Mouse (Mus musculus): Measurements from ENCODE around the gene Prdm11. TPM values are rescaled to one million over a fixed set of nuclear protein-coding genes. Genes with fewer than 3 reads are reported as not detected.

Prdm11 gene
- polyA plus RNA-seq, 1 experiment, result 11.0 TPM

- Histone ChIP-seq H3K4me1 (ENCODE audit: control insufficient read depth, insufficient read depth, insufficient read length) (no peaks in the 10 kb centered on the region), H3K4me3 (ENCODE audit: extremely low read depth, insufficient read depth, insufficient read length) (no peak overlapping the region), H3K27me3 (ENCODE audit: control insufficient read depth, insufficient read depth, low read length) (no peaks in the 10 kb centered on the region), H3K27ac (ENCODE audit: insufficient read depth, low read length) (no peak overlapping the region), H3K36me3 (ENCODE audit: control insufficient read depth, insufficient read depth, low read length) (no peaks in the 10 kb centered on the region)
- 78% methylated on average over 7 of the region's 7 CpGs for WGBS
- no peak for DNase-seq (ENCODE audit: low read depth in 1 of 2, low spot score in 2 of 2)
- TF ChIP-seq CTCF (IDR thresholded peaks at IDR 0.05; ENCODE audit: extremely low read depth, insufficient read depth, insufficient read length, insufficient replicate concordance), result no peak
- no peak for TF ChIP-seq POLR2A (IDR thresholded peaks at IDR 0.05; ENCODE audit: low read depth, low read length)
These were observed 97.2 kb downstream of the Prdm11 start for GRCm38 (mm10) chr2:92948699-92949300.

- H3K4me3 ChIP-seq (ENCODE audit: extremely low read depth, insufficient read depth, insufficient read length), result no peak overlapping the region
- TF ChIP-seq POLR2A (IDR thresholded peaks at IDR 0.05; ENCODE audit: low read depth, low read length) (no peak), CTCF (IDR thresholded peaks at IDR 0.05; ENCODE audit: extremely low read depth, insufficient read depth, insufficient read length, insufficient replicate concordance) (no peak)
- no peaks in the 10 kb centered on the region for H3K36me3 ChIP-seq (ENCODE audit: control insufficient read depth, insufficient read depth, low read length)
- 12% methylated on average over 12 of the region's 12 CpGs for WGBS
- H3K4me1 ChIP-seq (ENCODE audit: control insufficient read depth, insufficient read depth, insufficient read length), result no peaks in the 10 kb centered on the region
- H3K27me3 ChIP-seq (ENCODE audit: control insufficient read depth, insufficient read depth, low read length), result no peaks in the 10 kb centered on the region
- H3K27ac ChIP-seq (ENCODE audit: insufficient read depth, low read length), result no peak overlapping the region
- DNase-seq (ENCODE audit: low read depth in 1 of 2, low spot score in 2 of 2), result no peak
These were observed 97.8 kb downstream of the Prdm11 start for GRCm38 (mm10) chr2:92947981-92948698.

- TF ChIP-seq POLR2A (IDR thresholded peaks at IDR 0.05; ENCODE audit: low read depth, low read length) (no peak), CTCF (IDR thresholded peaks at IDR 0.05; ENCODE audit: extremely low read depth, insufficient read depth, insufficient read length, insufficient replicate concordance) (no peak)
- Histone ChIP-seq H3K4me1 (ENCODE audit: control insufficient read depth, insufficient read depth, insufficient read length) (no peaks in the 10 kb centered on the region), H3K36me3 (ENCODE audit: control insufficient read depth, insufficient read depth, low read length) (no peaks in the 10 kb centered on the region), H3K27me3 (ENCODE audit: control insufficient read depth, insufficient read depth, low read length) (no peaks in the 10 kb centered on the region), H3K27ac (ENCODE audit: insufficient read depth, low read length) (no peak overlapping the region), H3K4me3 (ENCODE audit: extremely low read depth, insufficient read depth, insufficient read length) (no peak overlapping the region)
- DNase-seq (ENCODE audit: low read depth in 1 of 2, low spot score in 2 of 2), result no peak
- 72% methylated on average over 11 of the region's 11 CpGs for WGBS
These were observed 100.0 kb downstream of the Prdm11 start for GRCm38 (mm10) chr2:92945824-92946598.

- TF ChIP-seq POLR2A (IDR thresholded peaks at IDR 0.05; ENCODE audit: low read depth, low read length) (no peak), CTCF (IDR thresholded peaks at IDR 0.05; ENCODE audit: extremely low read depth, insufficient read depth, insufficient read length, insufficient replicate concordance) (no peak)
- Histone ChIP-seq H3K4me3 (ENCODE audit: extremely low read depth, insufficient read depth, insufficient read length) (no peak overlapping the region), H3K27ac (ENCODE audit: insufficient read depth, low read length) (no peak overlapping the region), H3K36me3 (ENCODE audit: control insufficient read depth, insufficient read depth, low read length) (no peaks in the 10 kb centered on the region), H3K4me1 (ENCODE audit: control insufficient read depth, insufficient read depth, insufficient read length) (no peaks in the 10 kb centered on the region), H3K27me3 (ENCODE audit: control insufficient read depth, insufficient read depth, low read length) (no peaks in the 10 kb centered on the region)
- WGBS, result 94% methylated on average over 11 of the region's 11 CpGs
- DNase-seq (ENCODE audit: low read depth in 1 of 2, low spot score in 2 of 2), result no peak
These were observed 100.7 kb downstream of the Prdm11 start for GRCm38 (mm10) chr2:92945125-92945746.

- TF ChIP-seq POLR2A (IDR thresholded peaks at IDR 0.05; ENCODE audit: low read depth, low read length) (no peak), CTCF (IDR thresholded peaks at IDR 0.05; ENCODE audit: extremely low read depth, insufficient read depth, insufficient read length, insufficient replicate concordance) (no peak)
- no peaks in the 10 kb centered on the region for H3K27me3 ChIP-seq (ENCODE audit: control insufficient read depth, insufficient read depth, low read length)
- no peaks in the 10 kb centered on the region for H3K36me3 ChIP-seq (ENCODE audit: control insufficient read depth, insufficient read depth, low read length)
- no peak overlapping the region for H3K4me3 ChIP-seq (ENCODE audit: extremely low read depth, insufficient read depth, insufficient read length)
- H3K27ac ChIP-seq (ENCODE audit: insufficient read depth, low read length), result no peak overlapping the region
- no peak for DNase-seq (ENCODE audit: low read depth in 1 of 2, low spot score in 2 of 2)
- WGBS, result 71% methylated on average over 3 of the region's 3 CpGs
- H3K4me1 ChIP-seq (ENCODE audit: control insufficient read depth, insufficient read depth, insufficient read length), result no peaks in the 10 kb centered on the region
These were observed 101.6 kb downstream of the Prdm11 start for GRCm38 (mm10) chr2:92944356-92944755.

GRCm38 (mm10) chr2:92943406-92943805 lies 102.6 kb downstream of the Prdm11 start:
- Histone ChIP-seq H3K4me3 (ENCODE audit: extremely low read depth, insufficient read depth, insufficient read length) (no peak overlapping the region), H3K36me3 (ENCODE audit: control insufficient read depth, insufficient read depth, low read length) (no peaks in the 10 kb centered on the region), H3K4me1 (ENCODE audit: control insufficient read depth, insufficient read depth, insufficient read length) (no peaks in the 10 kb centered on the region), H3K27ac (ENCODE audit: insufficient read depth, low read length) (no peak overlapping the region), H3K27me3 (ENCODE audit: control insufficient read depth, insufficient read depth, low read length) (no peaks in the 10 kb centered on the region)
- WGBS, result 86% methylated on average over 3 of the region's 3 CpGs
- DNase-seq (ENCODE audit: low read depth in 1 of 2, low spot score in 2 of 2), result no peak
- TF ChIP-seq CTCF (IDR thresholded peaks at IDR 0.05; ENCODE audit: extremely low read depth, insufficient read depth, insufficient read length, insufficient replicate concordance) (no peak), POLR2A (IDR thresholded peaks at IDR 0.05; ENCODE audit: low read depth, low read length) (no peak)
